Comparison of ENCODE assay signal across 29 mouse cellular contexts in the genomic region with DNA sequence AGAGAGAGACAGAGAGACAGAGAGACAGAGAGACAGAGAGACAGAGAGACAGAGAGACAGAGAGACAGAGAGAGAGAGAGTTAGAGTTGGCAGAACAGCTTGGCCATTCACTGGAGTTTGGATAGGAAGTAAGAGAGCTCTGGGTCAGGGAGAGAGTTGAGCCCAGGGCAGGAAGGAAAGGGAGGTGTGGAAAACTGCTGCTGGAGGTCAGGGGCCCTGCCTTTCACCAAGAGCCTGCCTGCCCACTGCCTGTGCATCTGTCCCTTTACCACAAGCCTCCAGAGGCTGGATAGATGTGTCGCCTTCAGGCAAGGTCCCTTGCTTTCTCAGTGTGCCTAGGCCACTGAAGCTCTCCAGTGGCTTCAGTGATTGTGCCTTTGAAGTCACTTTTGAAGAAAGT. TPM values are rescaled to one million over a fixed set of nuclear protein-coding genes. Genes with fewer than 3 reads are reported as not detected.
A peak's percentile ranks its signal among the peaks of the same experiment; 100 is the strongest.
DNase-seq lines count a peak whose midpoint lies in the region; ATAC-seq and TF ChIP-seq lines count a peak whose summit lies in the region.
"Had no signal": no experiment of that assay in that cellular context is flagged by ENCODE, and none has a peak within 500 bp of the region (broad histone marks: within the 10 kb centered on the region; RNA-seq: fewer than 3 reads in every experiment).

No protein-coding gene starts in this region.

- DNase-seq in heart, adult 9 months (ENCODE audit: low spot score in 2 of 2) = peak; percentile 20 to 34
- DNase-seq in heart, postnatal 4 days = no peak
- DNase-seq in kidney, postnatal 0 days (ENCODE audit: low spot score) = no peak
- no peak for DNase-seq in kidney, adult 8-10 months
- DNase-seq in right cerebral cortex, postnatal 36 days (ENCODE audit: low spot score in 2 of 2) = no peak
- no peak for DNase-seq in left cerebral cortex, adult 8-10 months (ENCODE audit: low spot score in 2 of 2)
- DNase-seq: adrenal gland, adult 2 months; cerebellum, adult 18-20 months; cerebellum, postnatal 10 days; gastrocnemius, postnatal 10 days; kidney, adult 9 months; layer of hippocampus, adult 9-11 months; lung, embryonic 14.5 days; thymus, adult 2 months; thymus, postnatal 4 days had no signal

- H3K4me2 ChIP-seq in kidney, postnatal 0 days (ENCODE audit: low read length) = no peak overlapping the region
- peak overlapping the region; percentile 48 for H3K4me2 ChIP-seq in heart, embryonic 12.5 days
- H3K4me2 ChIP-seq in heart, embryonic 15.5 days = peak overlapping the region; percentile 32
- H3K4me2 ChIP-seq: embryonic facial prominence, embryonic 13.5 days; forebrain, embryonic 15.5 days; hindbrain, embryonic 15.5 days; limb, embryonic 12.5 days; liver, embryonic 15.5 days; lung, embryonic 14.5 days; midbrain, embryonic 13.5 days; neural tube, embryonic 13.5 days had no signal

- peak overlapping the region; percentile 47; the same call in 1 of the 2 replicates for H3K27ac ChIP-seq in kidney, postnatal 0 days
- H3K27ac ChIP-seq in heart, embryonic 12.5 days (ENCODE audit: poor library complexity, severe bottlenecking) = peak overlapping the region; percentile 40; the same call in 1 of the 2 replicates
- peak overlapping the region; percentile 39; the same call in 1 of the 2 replicates for H3K27ac ChIP-seq in heart, embryonic 15.5 days
- H3K27ac ChIP-seq: embryonic facial prominence, embryonic 13.5 days; forebrain, embryonic 10.5 days; forebrain, embryonic 15.5 days; hindbrain, embryonic 10.5 days; hindbrain, embryonic 15.5 days; limb, embryonic 12.5 days; liver, embryonic 15.5 days; macrophage; midbrain, embryonic 13.5 days; neural tube, embryonic 13.5 days had no signal

- H3K27me3 ChIP-seq in kidney, postnatal 0 days (ENCODE audit: insufficient read depth, low read length) = no peaks in the 10 kb centered on the region
- H3K27me3 ChIP-seq in heart, embryonic 12.5 days (replicated peaks) = no peaks in the 10 kb centered on the region
- no peaks in the 10 kb centered on the region for H3K27me3 ChIP-seq in heart, embryonic 15.5 days
- H3K27me3 ChIP-seq: embryonic facial prominence, embryonic 13.5 days; forebrain, embryonic 15.5 days; hindbrain, embryonic 15.5 days; limb, embryonic 12.5 days; liver, embryonic 15.5 days; midbrain, embryonic 13.5 days; neural tube, embryonic 13.5 days had no signal

- H3K4me1 ChIP-seq in kidney, postnatal 0 days (replicated peaks; ENCODE audit: insufficient read depth, low read length) = peaks cover 61% of the 10 kb centered on the region
- H3K4me1 ChIP-seq in heart, embryonic 12.5 days (replicated peaks) = peaks cover 84% of the 10 kb centered on the region
- H3K4me1 ChIP-seq in heart, embryonic 15.5 days (replicated peaks) = peaks cover 72% of the 10 kb centered on the region
- H3K4me1 ChIP-seq: forebrain, embryonic 15.5 days; hindbrain, embryonic 15.5 days; midbrain, embryonic 13.5 days had no signal

- H3K9ac ChIP-seq in kidney, postnatal 0 days (ENCODE audit: low read depth, low read length) = no peak overlapping the region
- peak overlapping the region; percentile 47; the same call in 1 of the 2 replicates for H3K9ac ChIP-seq in heart, embryonic 12.5 days
- H3K9ac ChIP-seq in heart, embryonic 15.5 days = no peak overlapping the region
- H3K9ac ChIP-seq: embryonic facial prominence, embryonic 13.5 days; forebrain, embryonic 15.5 days; hindbrain, embryonic 15.5 days; limb, embryonic 12.5 days; liver, embryonic 15.5 days; lung, embryonic 14.5 days; midbrain, embryonic 13.5 days; neural tube, embryonic 13.5 days had no signal

- whole genome bisulfite sequencing in kidney, postnatal 0 days = 61% methylated on average over 1 of the region's 1 CpGs
- WGBS in heart, embryonic 12.5 days = 30% methylated on average over 1 of the region's 1 CpGs
- WGBS in heart, embryonic 15.5 days = 48% methylated on average over 1 of the region's 1 CpGs

- no peaks in the 10 kb centered on the region for H3K9me3 ChIP-seq in kidney, postnatal 0 days (replicated peaks; ENCODE audit: low read length)
- H3K9me3 ChIP-seq in heart, embryonic 12.5 days (replicated peaks) = no peaks in the 10 kb centered on the region
- H3K9me3 ChIP-seq in heart, embryonic 15.5 days (replicated peaks) = no peaks in the 10 kb centered on the region
- H3K9me3 ChIP-seq: embryonic facial prominence, embryonic 13.5 days; forebrain, embryonic 10.5 days; forebrain, embryonic 15.5 days; hindbrain, embryonic 10.5 days; hindbrain, embryonic 15.5 days; limb, embryonic 12.5 days; liver, embryonic 15.5 days; midbrain, embryonic 13.5 days; neural tube, embryonic 13.5 days had no signal

- H3K36me3 ChIP-seq in kidney, postnatal 0 days (ENCODE audit: insufficient read depth, low read length) = no peaks in the 10 kb centered on the region
- no peaks in the 10 kb centered on the region for H3K36me3 ChIP-seq in heart, embryonic 12.5 days
- no peaks in the 10 kb centered on the region for H3K36me3 ChIP-seq in heart, embryonic 15.5 days
- H3K36me3 ChIP-seq: embryonic facial prominence, embryonic 13.5 days; forebrain, embryonic 10.5 days; forebrain, embryonic 15.5 days; hindbrain, embryonic 10.5 days; hindbrain, embryonic 15.5 days; limb, embryonic 12.5 days; liver, embryonic 15.5 days; midbrain, embryonic 13.5 days; neural tube, embryonic 13.5 days had no signal

- no peak overlapping the region for H3K4me3 ChIP-seq in kidney, postnatal 0 days (replicated peaks; ENCODE audit: low read depth, low read length)
- H3K4me3 ChIP-seq in heart, embryonic 12.5 days = peak overlapping the region; percentile 20
- H3K4me3 ChIP-seq in heart, embryonic 15.5 days = peak overlapping the region; percentile 27
- H3K4me3 ChIP-seq: embryonic facial prominence, embryonic 13.5 days; forebrain, embryonic 10.5 days; forebrain, embryonic 15.5 days; hindbrain, embryonic 10.5 days; hindbrain, embryonic 15.5 days; limb, embryonic 12.5 days; liver, embryonic 15.5 days; midbrain, embryonic 13.5 days; neural tube, embryonic 13.5 days had no signal

- no peak for ATAC-seq in kidney, postnatal 0 days (replicated peaks; ENCODE audit: low FRiP score, low read depth)
- peak; percentile 51 for ATAC-seq in heart, embryonic 12.5 days (ENCODE audit: insufficient number of reproducible peaks, low FRiP score)
- ATAC-seq in heart, embryonic 15.5 days (replicated peaks; ENCODE audit: insufficient number of reproducible peaks, insufficient read depth, low FRiP score, low read depth) = no peak; the same call in 1 of the 2 replicates
- ATAC-seq: CD4-positive, CD25-positive, alpha-beta regulatory T cell, adult 4 months; forebrain, embryonic 15.5 days; inflammation-experienced regulatory T-cells, adult 6 months; midbrain, embryonic 13.5 days had no signal

- no peak for TF ChIP-seq CTCF in kidney, postnatal 0 days (IDR thresholded peaks at IDR 0.05; ENCODE audit: low read depth)

RNA-seq across cellular contexts. Expression of gene Ptpn14, which starts 46.7 kb away (rescaled TPM):
- total RNA-seq in heart, postnatal 4 days (2021) = 10 to 100 TPM; 31.0 to 33.3 TPM
- polyA plus RNA-seq in kidney, postnatal 0 days (2015; fragmentation: Nextera tagmentation; extraction: Ambion mirVana) = 11.1 and 11.6 TPM in 2 replicates
- polyA plus RNA-seq in heart, embryonic 12.5 days (2016; fragmentation: Nextera tagmentation; extraction: Ambion mirVana) = 11.6 and 14.0 TPM in 2 replicates
- polyA plus RNA-seq in heart, embryonic 15.5 days (2015; fragmentation: Nextera tagmentation; extraction: Ambion mirVana) = 7.0 and 10.2 TPM in 2 replicates
- 10 to 100 TPM; 10.0 to 12.9 (median 10.2) TPM for total RNA-seq in left cerebral cortex, adult 8-10 months (2022)

Comparison
In these comparisons a context has a peak if more than half of its experiments do, and no peak if none do; other contexts are left out.
1. DNase-seq: peak in heart, adult 9 months (2 of 2); none in heart, postnatal 4 days (single experiment), kidney, postnatal 0 days (single experiment), kidney, adult 8-10 months (0 of 2), right cerebral cortex, postnatal 36 days (0 of 2) and left cerebral cortex, adult 8-10 months (0 of 2).
2. Peak in every context shown above with its lines, with median percentiles within 50 percentile points of each other: H3K27ac ChIP-seq.